Comparison of ENCODE assay signal across 40 mouse cellular contexts in the genomic region with DNA sequence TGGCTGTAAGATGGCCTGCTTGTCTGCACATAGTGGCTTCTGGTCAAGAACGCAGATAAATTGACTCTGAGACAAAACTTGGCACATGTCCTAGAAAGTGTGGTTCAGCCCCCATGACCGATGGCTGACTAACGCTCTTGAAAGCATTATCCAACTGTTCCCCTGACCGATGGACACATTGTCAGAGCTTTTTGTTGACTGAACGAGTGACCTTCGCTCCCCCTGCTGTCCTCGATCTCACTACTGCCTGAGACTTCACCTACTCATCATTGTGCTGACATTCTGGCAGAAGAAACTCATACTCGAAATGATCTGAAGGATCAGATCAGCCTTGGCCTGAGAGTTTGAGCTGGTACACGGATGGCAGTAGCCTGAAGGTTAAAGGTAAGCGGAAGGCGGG. TPM values are rescaled to one million over a fixed set of nuclear protein-coding genes. Genes with fewer than 3 reads are reported as not detected.
"Had no signal": no experiment of that assay in that cellular context is flagged by ENCODE, and none has a peak within 500 bp of the region (broad histone marks: within the 10 kb centered on the region; RNA-seq: fewer than 3 reads in every experiment).

No protein-coding gene starts in this region.

RNA-seq across cellular contexts. Expression of a gene that starts 14.5 kb away (rescaled TPM):
- total RNA-seq: left cerebral cortex, postnatal 10 days; left cerebral cortex, postnatal 14 days; left cerebral cortex, postnatal 25 days; left cerebral cortex, postnatal 36 days; left cerebral cortex, postnatal 4 days; liver, adult 2 months; megakaryocyte progenitor cell, adult 5-6 weeks; megakaryocyte, adult 5-6 weeks; megakaryocyte-erythroid progenitor cell, adult 5-6 weeks; midbrain, postnatal 0 days; monocyte, adult 5-6 weeks had no signal
- polyA plus RNA-seq: limb, embryonic 10.5 days; limb, embryonic 11.5 days; limb, embryonic 12.5 days; limb, embryonic 13.5 days; limb, embryonic 14.5 days; limb, embryonic 15.5 days; liver, adult 2 months; liver, embryonic 11.5 days; liver, embryonic 12.5 days; liver, embryonic 13.5 days; liver, embryonic 14.5 days; liver, embryonic 15.5 days; liver, embryonic 16.5 days; liver, postnatal 0 days; lung, adult 2 months; lung, embryonic 14.5 days; lung, embryonic 15.5 days; lung, embryonic 16.5 days; lung, postnatal 0 days; macrophage; midbrain, embryonic 10.5 days; midbrain, embryonic 11.5 days; midbrain, embryonic 12.5 days; midbrain, embryonic 13.5 days; midbrain, embryonic 14.5 days; midbrain, embryonic 15.5 days; midbrain, embryonic 16.5 days; midbrain, postnatal 0 days; myocyte; neural tube, embryonic 11.5 days; neural tube, embryonic 12.5 days had no signal

RNA-seq across cellular contexts. Expression of a gene that starts 14.6 kb away (rescaled TPM):
- total RNA-seq: left cerebral cortex, postnatal 10 days; left cerebral cortex, postnatal 14 days; left cerebral cortex, postnatal 25 days; left cerebral cortex, postnatal 36 days; left cerebral cortex, postnatal 4 days; liver, adult 2 months; megakaryocyte progenitor cell, adult 5-6 weeks; megakaryocyte, adult 5-6 weeks; megakaryocyte-erythroid progenitor cell, adult 5-6 weeks; midbrain, postnatal 0 days; monocyte, adult 5-6 weeks had no signal
- polyA plus RNA-seq: limb, embryonic 10.5 days; limb, embryonic 11.5 days; limb, embryonic 12.5 days; limb, embryonic 13.5 days; limb, embryonic 14.5 days; limb, embryonic 15.5 days; liver, adult 2 months; liver, embryonic 11.5 days; liver, embryonic 12.5 days; liver, embryonic 13.5 days; liver, embryonic 14.5 days; liver, embryonic 15.5 days; liver, embryonic 16.5 days; liver, postnatal 0 days; lung, adult 2 months; lung, embryonic 14.5 days; lung, embryonic 15.5 days; lung, embryonic 16.5 days; lung, postnatal 0 days; macrophage; midbrain, embryonic 10.5 days; midbrain, embryonic 11.5 days; midbrain, embryonic 12.5 days; midbrain, embryonic 13.5 days; midbrain, embryonic 14.5 days; midbrain, embryonic 15.5 days; midbrain, embryonic 16.5 days; midbrain, postnatal 0 days; myocyte; neural tube, embryonic 11.5 days; neural tube, embryonic 12.5 days had no signal

RNA-seq across cellular contexts. Expression of a gene that starts 56.5 kb away (rescaled TPM):
- total RNA-seq: left cerebral cortex, postnatal 10 days; left cerebral cortex, postnatal 14 days; left cerebral cortex, postnatal 25 days; left cerebral cortex, postnatal 36 days; left cerebral cortex, postnatal 4 days; liver, adult 2 months; megakaryocyte progenitor cell, adult 5-6 weeks; megakaryocyte, adult 5-6 weeks; megakaryocyte-erythroid progenitor cell, adult 5-6 weeks; midbrain, postnatal 0 days; monocyte, adult 5-6 weeks had no signal
- polyA plus RNA-seq: limb, embryonic 10.5 days; limb, embryonic 11.5 days; limb, embryonic 12.5 days; limb, embryonic 13.5 days; limb, embryonic 14.5 days; limb, embryonic 15.5 days; liver, adult 2 months; liver, embryonic 11.5 days; liver, embryonic 12.5 days; liver, embryonic 13.5 days; liver, embryonic 14.5 days; liver, embryonic 15.5 days; liver, embryonic 16.5 days; liver, postnatal 0 days; lung, adult 2 months; lung, embryonic 14.5 days; lung, embryonic 15.5 days; lung, embryonic 16.5 days; lung, postnatal 0 days; macrophage; midbrain, embryonic 10.5 days; midbrain, embryonic 11.5 days; midbrain, embryonic 12.5 days; midbrain, embryonic 13.5 days; midbrain, embryonic 14.5 days; midbrain, embryonic 15.5 days; midbrain, embryonic 16.5 days; midbrain, postnatal 0 days; myocyte; neural tube, embryonic 11.5 days; neural tube, embryonic 12.5 days had no signal
